Mouse (Mus musculus) MEL (cell line): Measurements from ENCODE around the gene Sgms1.

Experiments used
- CTCF ChIP-seq, 3 experiments: IDR thresholded peaks in 2 of 3; conservative IDR thresholded peaks in 1 of 3; 2 replicates each; pipeline ENCODE4 v1.5.1; 2011 to 2012; ENCODE audit warnings: low read length in 3 of 3, low read depth in 2 of 3, mild to moderate bottlenecking in 2 of 3, improper control_type of control experiment in 1 of 3, inconsistent platforms in 1 of 3, mixed read lengths in 1 of 3, moderate library complexity in 1 of 3; ENCODE audit not compliant: control insufficient read depth in 1 of 3, insufficient read depth in 1 of 3, poor library complexity in 1 of 3, severe bottlenecking in 1 of 3
- POLR2A ChIP-seq, 2 experiments: IDR thresholded peaks; 2 replicates each; pipeline ENCODE4 v1.6.1; 2011 to 2012; ENCODE audit warnings: low read length in 2 of 2, mild to moderate bottlenecking in 2 of 2, control low read depth in 1 of 2, improper control_type of control experiment in 1 of 2, low read depth in 1 of 2, moderate library complexity in 1 of 2; ENCODE audit not compliant: control insufficient read depth in 1 of 2, insufficient read depth in 1 of 2, poor library complexity in 1 of 2
- TAL1 ChIP-seq: IDR thresholded peaks from 2 replicates; pipeline ENCODE4 v1.6.1; 2012; ENCODE audit warnings: mild to moderate bottlenecking, inconsistent platforms, low read length, moderate library complexity, mixed read lengths

- TF ChIP-seq CTCF (IDR thresholded peaks at IDR 0.05 in 2 of 3, conservative IDR thresholded peaks at IDR 0.05 in 1 of 3; ENCODE audit: control insufficient read depth in 1 of 3, insufficient read depth in 1 of 3, low read depth in 2 of 3, low read length in 3 of 3, poor library complexity in 1 of 3, severe bottlenecking in 1 of 3) (peak; percentile 57 to 82 (median 71); a peak in 5 of 6 replicates), TAL1 (no peak), POLR2A (IDR thresholded peaks at IDR 0.05; ENCODE audit: control insufficient read depth in 1 of 2, insufficient read depth in 1 of 2, low read depth in 1 of 2, low read length in 2 of 2, poor library complexity in 1 of 2) (no peak)
Measured at GRCm38 (mm10) chr19:32169634-32170540, 219.6 kb downstream of the Sgms1 start.
